Mouse (Mus musculus): Measurements from ENCODE around the gene Prrc2b.

The Prrc2b gene

DNA sequence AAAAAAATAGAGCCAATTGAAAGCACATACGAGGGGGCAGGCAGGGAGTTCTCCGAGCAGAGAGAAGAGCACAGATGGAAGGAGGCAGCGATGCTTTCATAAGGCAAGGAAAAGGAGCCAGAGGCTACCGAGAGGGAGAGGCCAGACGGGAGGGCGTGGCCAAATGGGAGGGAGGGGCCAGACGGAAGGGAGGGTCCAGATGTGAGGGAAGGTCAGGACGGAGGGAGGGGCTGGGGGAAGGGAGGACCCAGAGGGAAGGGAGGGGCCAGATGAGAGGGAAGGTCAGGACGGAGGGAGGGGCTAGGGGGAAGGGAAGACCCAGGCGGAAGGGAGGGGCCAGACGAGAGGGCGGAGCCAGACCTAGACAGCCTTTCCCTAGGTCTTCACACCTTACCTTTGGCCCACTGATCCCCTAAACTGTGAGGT is 18.3 kb upstream of the Prrc2b start:
- intact Hi-C loops (cut with DNase I): loop anchor here (5.0 kb wide), 3 partner anchors 100 to 210 kb away; partner anchors contain the start of gene Pomt1

DNA sequence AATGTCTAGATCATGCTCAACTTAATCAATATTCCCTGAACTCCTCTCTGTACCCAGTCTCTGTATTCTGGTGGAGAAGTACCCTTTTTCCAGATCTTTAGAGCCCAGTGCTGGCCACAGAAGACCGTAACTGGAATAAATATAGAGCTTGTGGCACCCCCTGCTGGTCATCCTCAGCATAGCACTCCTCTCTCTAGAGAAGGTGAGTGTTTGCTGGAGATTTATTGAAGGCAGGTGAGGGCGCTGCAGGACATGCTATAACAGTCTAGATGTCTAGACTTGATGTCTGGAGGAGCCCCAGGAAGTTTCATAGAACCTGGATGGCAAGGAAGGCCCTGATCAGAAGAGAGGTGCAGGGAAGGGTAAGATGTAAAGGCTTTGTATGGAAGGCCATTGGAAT is 16.8 kb upstream of the Prrc2b start:
- intact Hi-C loops (cut with DNase I): loop anchor here (5.0 kb wide), 3 partner anchors 102 to 212 kb away; partner anchors contain the start of gene Pomt1

DNA sequence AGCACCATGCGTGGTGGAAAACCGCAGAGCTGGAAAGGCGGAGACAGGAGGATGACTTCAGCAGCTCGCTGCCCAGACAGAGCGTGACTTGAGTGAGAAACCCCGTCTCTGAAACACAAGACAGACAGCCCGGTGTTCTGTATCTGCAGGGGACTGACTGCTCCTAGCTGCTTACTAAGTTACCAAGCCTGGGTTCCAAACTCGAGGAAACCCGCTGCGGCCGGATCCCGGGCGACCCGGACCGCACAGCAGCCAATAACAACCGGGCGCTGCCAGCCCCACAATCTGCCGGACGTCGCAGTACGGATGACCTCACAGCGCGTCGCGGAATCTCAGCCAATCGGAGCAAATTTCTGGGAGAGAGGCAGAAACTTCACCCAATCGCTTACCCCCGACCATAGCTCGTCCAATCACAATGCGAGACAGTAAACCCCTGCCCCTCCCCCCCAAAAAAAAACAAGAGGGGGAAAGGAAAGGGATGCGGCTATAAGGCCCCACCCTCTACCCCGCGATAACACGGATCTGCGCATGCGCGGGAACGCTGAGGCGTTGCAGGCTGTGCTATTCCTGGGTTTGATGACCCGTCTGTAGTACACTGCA is 13.1 kb upstream of the Prrc2b start:
- intact Hi-C loops (cut with DNase I): no loop called here

DNA sequence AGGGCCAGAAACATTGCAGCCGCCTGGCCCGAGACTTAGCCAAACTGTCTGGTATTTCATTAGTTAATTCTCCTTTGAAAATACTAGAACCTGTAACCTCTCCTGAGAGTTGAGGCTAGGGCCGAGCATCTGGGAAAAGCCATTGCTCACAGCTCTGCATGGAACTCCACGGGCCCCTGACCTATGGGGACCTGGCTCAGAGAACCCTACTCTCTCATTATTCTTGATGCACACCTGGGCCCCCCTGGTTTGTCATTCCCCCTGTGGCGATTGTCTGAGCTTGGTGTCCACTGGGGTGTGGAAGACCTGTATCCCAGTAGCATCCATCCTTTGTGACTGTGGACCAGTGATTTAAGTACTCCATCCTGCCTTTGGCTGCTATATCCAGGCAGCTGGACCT is 11.5 kb upstream of the Prrc2b start:
- intact Hi-C loops (cut with DNase I): no loop called here

DNA sequence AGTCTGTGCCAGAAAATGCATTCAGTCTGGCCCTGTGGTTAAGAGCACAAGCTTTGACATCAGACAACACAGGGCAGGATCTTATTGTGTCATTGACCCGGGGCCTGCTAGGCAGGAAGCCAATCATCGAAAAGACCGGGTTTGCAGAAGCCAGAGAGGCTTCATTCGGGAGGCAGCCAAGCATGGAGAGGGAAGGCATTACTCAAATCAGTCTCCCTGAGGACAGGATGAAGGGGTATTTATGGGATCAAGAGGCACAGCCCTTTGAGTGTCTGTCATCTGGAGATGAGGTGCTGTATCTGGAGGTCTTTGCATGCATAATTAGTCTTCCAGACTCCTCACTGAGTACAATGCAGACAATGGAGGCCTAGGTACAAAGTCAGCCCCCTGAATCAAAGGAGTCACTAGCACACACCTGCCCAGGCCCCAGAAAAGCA is 10.4 kb upstream of the Prrc2b start:
- intact Hi-C loops (cut with DNase I): no loop called here

DNA sequence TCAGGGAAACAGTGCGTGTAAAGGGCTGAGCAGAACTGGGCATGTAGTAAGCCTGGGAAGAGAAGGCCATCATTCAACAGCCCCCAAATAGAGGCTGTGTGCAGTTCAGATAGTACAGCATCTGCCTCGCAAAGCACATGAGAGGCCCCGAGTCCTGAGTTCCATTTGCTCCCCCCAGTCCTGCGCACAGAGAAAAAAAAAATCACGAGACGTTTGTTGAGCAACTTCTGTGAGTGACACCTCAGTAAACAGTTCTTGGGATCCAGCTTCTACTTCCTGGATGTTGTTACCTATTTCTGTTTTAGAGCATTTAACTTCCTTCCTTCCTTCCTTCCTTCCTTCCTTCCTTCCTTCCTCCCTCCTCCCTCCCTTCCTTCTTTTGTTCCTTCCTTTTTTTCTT is 9.3 kb upstream of the Prrc2b start:
- intact Hi-C loops (cut with DNase I): no loop called here

- intact Hi-C loops (cut with DNase I): no loop called here
These were observed 8.5 kb upstream of the Prrc2b start for GRCm38 (mm10) chr2:32142368-32142767.

GRCm38 (mm10) chr2:32144633-32145032 is 6.2 kb upstream of the Prrc2b start:
- intact Hi-C loops (cut with DNase I): no loop called here

DNA sequence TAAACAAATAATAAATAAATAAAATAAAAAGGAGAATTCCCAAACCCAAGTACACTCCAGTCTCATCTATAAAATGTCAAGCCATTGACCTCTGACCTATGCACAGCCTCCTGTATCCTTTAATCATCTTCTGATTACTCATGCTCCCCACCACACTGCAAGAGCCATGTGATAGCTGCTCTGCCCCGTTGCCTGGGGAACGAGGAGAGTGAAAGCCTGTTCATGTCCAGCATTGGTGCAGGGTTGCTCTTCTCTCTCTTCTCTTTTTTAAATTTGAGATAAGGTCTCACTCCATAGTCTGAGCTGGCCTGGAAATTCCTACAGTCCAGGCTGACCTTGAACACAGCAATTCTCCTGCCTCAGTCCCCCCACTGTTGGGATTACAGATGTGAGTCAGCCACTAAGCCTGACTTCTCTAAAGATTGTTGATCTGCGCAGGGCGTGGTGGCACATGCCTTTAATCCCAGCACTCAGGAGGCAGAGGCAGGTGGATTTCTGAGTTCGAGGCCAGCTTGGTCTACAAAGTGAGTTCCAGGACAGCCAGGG is 4.2 kb upstream of the Prrc2b start:
- intact Hi-C loops (cut with DNase I): no loop called here

- intact Hi-C loops (cut with DNase I): loop anchor here (5.0 kb wide), 1 partner anchor 42 kb away; no protein-coding TSS in a partner anchor
These were observed 747 bp upstream of the Prrc2b start for GRCm38 (mm10) chr2:32150135-32150534.

DNA sequence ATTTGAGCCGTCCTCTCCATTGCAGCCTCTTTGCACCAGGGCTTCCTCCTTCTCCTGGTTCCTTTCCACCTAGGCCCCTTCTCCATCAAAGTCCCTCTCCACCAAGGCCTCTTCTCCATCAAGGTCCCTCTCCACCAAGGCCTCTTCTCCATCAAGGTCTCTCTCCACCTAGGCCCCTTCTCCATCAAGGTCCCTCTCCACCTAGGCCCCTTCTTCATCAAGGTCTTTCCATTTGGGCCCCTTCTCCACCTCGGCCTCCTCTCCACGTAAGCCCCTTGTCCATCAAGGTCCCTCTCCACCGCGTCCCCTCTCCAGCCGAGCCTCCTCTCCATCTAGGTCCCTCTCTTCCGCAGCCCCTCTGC is 339 bp upstream of the Prrc2b start:
- intact Hi-C loops (cut with DNase I): loop anchor here (5.0 kb wide), 1 partner anchor 42 kb away; no protein-coding TSS in a partner anchor

DNA sequence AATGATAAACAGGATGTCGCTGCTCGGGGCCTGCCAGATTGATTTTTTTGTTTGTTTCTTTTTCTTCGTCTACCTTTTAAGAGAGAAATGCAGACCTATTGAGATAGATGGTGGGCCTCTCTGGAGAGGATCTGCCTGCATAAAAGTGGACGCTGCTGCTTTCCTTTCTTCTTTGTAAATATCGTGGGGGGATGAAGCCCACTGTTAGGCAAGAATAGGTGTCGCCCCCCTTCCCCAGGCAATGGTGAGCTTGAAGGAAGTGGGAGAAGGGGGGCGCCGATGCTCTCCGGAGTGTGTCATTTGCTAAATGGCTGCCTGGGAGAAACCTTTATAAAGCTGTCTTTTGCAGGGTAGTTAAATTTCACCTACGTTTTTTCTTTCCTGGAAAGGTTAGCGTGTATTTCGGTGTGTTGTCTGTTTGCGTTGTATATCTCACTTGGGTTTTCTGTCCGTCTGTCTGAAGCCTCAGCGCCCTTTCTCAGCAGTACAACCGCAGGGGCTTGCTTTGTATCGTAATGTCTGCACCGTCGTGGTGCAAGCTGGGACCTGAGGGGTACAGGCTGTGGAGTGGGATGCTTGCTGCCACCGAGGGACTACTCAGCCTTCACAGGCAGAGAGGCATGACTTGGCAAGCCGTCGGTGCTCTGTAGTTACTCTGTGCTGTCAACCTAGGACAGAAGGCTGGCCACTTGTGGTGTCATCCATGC is 931 bp downstream of the Prrc2b start:
- intact Hi-C loops (cut with DNase I): loop anchor here (5.0 kb wide), 1 partner anchor 40 kb away; no protein-coding TSS in a partner anchor

DNA sequence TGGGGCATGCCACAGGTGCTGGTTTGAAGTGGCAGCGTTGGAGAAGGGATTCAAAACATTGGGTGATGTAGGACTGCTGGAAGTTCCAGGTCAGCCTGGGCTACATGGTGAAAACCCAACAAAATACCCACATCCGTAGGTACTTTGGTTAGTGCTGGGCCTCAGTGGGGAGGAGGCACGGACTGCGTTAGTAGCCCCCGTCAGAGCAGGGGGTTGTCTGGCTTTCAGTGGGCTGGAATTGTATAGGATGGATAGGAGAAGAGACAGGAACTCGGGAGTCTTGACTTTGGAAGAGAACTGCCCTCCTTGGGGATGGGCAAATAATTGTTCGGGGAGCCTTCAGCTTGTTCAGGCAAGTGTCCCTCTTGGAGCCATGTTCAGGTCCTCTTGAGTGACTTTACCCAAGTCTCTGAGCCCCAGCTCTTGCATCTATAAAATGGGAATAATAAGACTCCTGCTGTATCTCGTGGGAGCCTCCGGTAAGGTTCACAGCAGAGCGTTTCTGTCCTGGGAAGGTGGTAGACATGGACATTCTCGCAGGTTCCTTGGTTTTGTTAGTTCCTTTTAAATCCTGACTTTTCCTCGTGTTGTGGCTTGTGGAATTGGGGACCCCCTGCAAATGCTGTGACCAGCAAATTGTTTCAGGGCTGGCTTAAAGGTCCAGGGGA is 1.6 kb downstream of the Prrc2b start:
- intact Hi-C loops (cut with DNase I): loop anchor here (5.0 kb wide), 1 partner anchor 40 kb away; no protein-coding TSS in a partner anchor

DNA sequence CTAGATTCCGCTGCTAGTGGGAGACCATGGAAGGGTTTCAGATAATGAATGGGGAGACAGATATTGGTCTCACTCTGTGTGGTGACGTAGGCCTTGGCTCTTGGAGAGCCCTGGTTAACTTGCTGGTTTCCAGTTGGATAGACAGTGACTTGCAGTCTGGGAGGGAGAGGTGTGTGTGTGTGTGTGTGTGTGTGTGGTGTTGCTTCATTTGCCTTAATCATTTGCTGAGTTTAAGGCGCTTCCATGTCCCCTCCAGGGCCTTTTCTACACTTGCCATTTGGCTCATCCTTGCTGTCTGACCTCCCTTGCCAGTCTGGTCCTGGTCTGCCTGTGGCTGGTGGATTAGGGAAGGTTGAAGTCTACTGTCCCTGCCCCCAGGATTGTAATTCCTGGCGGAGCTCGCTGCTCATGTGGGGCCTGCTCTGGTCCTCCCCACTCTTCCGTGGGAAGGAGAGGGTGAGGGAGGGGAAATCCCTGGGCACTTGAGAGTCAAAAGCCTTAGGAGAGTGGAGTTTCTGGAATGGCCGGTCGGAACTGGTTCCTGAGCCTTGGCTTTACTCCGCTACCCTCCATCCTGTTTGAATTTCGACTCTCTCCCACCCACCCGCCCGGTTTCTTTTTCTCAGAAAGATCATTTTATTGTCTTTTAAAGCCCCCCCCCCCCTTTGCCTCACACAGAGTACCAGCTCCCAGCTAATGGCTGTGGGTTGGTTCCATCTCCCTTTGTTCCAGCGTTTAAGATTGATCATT is 2.3 kb downstream of the Prrc2b start:
- intact Hi-C loops (cut with DNase I): loop anchor here (5.0 kb wide), 1 partner anchor 39 kb away; no protein-coding TSS in a partner anchor

GRCm38 (mm10) chr2:32153791-32154119 is 2.9 kb downstream of the Prrc2b start:
- intact Hi-C loops (cut with DNase I): loop anchor here (5.0 kb wide), 1 partner anchor 39 kb away; no protein-coding TSS in a partner anchor

DNA sequence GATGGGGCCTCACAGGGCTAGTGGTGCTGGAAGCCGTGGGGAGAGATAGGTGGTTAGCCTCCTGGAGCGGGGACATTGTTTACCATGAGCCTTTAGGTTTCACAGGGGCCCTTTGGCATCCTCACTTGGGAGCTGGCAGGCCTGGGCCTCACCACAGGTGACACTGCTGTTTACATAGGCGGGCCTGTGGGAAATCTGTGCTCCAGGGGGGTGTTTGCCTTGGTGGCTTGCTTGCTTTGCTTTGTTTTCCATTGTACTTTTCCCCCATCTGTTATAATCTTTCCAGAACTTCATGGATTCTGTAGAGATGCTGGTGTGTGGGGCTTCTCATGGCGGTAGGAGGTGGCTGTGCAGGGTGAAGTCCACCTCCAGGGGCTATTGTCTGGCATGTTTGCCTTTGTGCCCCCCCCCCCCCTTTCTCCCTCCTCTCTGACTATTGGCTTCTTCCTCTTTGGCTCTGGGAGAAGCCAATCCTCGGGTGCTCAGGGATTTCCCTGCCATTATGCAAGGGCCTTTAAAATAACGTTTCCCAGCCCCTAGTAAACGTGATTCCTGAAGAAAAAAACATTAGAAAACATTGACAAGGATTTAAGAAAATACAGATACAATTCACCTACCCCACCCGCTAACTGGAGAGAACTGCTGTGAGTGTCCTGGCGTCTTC is 3.6 kb downstream of the Prrc2b start:
- intact Hi-C loops (cut with DNase I): loop anchor here (5.0 kb wide), 1 partner anchor 38 kb away; no protein-coding TSS in a partner anchor

DNA sequence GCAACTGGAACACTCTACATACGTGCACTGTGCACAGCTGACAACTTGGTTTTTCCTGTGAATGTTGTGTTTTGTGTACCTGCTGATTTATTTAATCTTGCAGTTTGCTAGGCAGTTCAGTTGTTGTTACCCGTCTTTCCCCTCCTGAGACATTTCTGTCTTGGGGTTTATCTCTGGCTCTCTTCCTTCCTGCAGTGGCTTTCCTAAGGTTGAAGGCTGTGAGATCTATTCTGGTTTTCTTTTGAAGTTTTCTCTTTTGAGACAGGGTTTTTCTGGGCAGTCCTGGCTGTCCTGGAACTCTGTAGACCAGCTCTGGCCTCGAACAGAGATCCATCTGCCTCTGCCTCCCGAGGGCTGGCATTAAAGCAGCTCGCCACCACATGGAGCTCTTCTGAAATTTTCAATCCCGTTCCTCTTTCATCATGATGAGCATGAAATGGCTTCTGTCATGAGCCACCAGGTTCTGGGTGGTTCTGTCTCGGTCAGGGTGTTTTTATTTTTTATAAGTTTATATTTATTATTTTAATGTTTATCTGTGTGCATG is 4.2 kb downstream of the Prrc2b start:
- intact Hi-C loops (cut with DNase I): loop anchor here (5.0 kb wide), 1 partner anchor 37 kb away; no protein-coding TSS in a partner anchor

- intact Hi-C loops (cut with DNase I): no loop called here
These were observed 4.7 kb downstream of the Prrc2b start for GRCm38 (mm10) chr2:32155614-32156013.

DNA sequence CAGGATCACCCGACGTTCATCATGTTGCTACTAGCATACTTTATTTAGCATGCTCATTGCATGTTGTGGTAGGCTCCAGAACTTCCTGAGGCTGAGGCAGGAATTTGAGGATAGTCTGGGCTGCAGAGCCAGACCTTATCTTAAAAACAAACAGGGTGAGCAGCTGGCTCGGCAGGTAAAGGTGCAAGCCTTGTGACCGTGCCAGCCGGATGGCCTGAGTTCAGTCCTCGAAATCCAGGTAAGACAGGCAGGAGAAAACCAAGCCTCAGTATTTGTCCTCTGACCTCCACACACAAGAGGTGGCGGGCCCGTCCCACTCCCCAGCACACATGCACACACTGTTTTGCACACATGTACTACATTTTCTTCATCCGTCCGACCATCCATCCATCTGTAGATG is 5.8 kb downstream of the Prrc2b start:
- intact Hi-C loops (cut with DNase I): no loop called here

DNA sequence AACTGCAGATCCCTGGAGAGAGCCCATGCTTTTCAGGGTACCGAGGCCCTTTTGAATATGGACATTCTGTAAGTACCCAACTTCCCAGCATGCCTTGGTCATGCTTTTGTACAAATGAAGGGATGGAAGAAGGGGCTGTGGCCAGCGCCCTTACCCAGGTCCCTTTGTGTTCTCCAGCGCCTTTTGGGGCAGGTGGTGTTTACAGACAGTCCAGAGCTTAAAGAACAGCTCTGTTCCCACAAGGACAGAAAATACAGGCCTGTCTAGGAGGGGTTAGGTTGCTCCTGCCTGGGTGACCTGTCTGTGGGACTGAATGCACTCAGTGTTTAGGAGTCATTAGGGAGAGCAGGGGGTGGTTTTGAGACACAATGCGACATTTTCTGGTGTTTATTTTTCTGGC is 6.4 kb downstream of the Prrc2b start:
- intact Hi-C loops (cut with DNase I): no loop called here

Data from adrenal gland (tissue).